Mouse (Mus musculus): Measurements from ENCODE around the gene Hcar2. TPM values are rescaled to one million over a fixed set of nuclear protein-coding genes. Genes with fewer than 3 reads are reported as not detected.

The Hcar2 gene
- polyA plus RNA-seq, 1 experiment from 2014 or later = not detected

GRCm38 (mm10) chr5:123816891-123817290 is 48.4 kb downstream of the Hcar2 start:
- no peak for DNase-seq (ENCODE audit: low spot score)
- Histone ChIP-seq H3K4me1 (no peaks in the 10 kb centered on the region), H3K27ac (replicated peaks) (no peak overlapping the region), H3K4me3 (no peak overlapping the region), H3K36me3 (peaks cover 100% of the 10 kb centered on the region), H3K27me3 (ENCODE audit: low read depth, poor library complexity, severe bottlenecking) (no peaks in the 10 kb centered on the region), H3K9me3 (replicated peaks) (no peaks in the 10 kb centered on the region)
- 91% methylated on average over 7 of the region's 7 CpGs for WGBS

Other genes starting within 250 kb of the Hcar2 start
- 51.3 and 55.8 TPM in 2 replicates for gene Clip1, start 180.9 kb downstream of the Hcar2 start, polyA plus RNA-seq (2016; fragmentation: Nextera tagmentation; extraction: Ambion mirVana)
- 90.1 and 94.5 TPM in 2 replicates for gene Zcchc8, start 144.4 kb downstream of the Hcar2 start, polyA plus RNA-seq (2016; fragmentation: Nextera tagmentation; extraction: Ambion mirVana)
- 126 and 151 TPM in 2 replicates for gene Rsrc2, start 116.1 kb downstream of the Hcar2 start, polyA plus RNA-seq (2016; fragmentation: Nextera tagmentation; extraction: Ambion mirVana)
- gene Kntc1, start 115.8 kb downstream of the Hcar2 start, polyA plus RNA-seq (2016; fragmentation: Nextera tagmentation; extraction: Ambion mirVana) = 45.5 and 47.7 TPM in 2 replicates
- gene Hcar1, start 14.5 kb upstream of the Hcar2 start, polyA plus RNA-seq (2016; fragmentation: Nextera tagmentation; extraction: Ambion mirVana) = not detected in 2 replicates
- gene Denr, start 41.7 kb upstream of the Hcar2 start, polyA plus RNA-seq (2016; fragmentation: Nextera tagmentation; extraction: Ambion mirVana) = 159 and 186 TPM in 2 replicates
- gene Gm43518, start 61.9 kb upstream of the Hcar2 start, polyA plus RNA-seq (2016; fragmentation: Nextera tagmentation; extraction: Ambion mirVana) = 1.9 and 3.4 TPM in 2 replicates
- 4.7 and 5.7 TPM in 2 replicates for gene Ccdc62, start 65.2 kb upstream of the Hcar2 start, polyA plus RNA-seq (2016; fragmentation: Nextera tagmentation; extraction: Ambion mirVana)
- 6.6 and 9.2 TPM in 2 replicates for gene Hip1r, start 108.1 kb upstream of the Hcar2 start, polyA plus RNA-seq (2016; fragmentation: Nextera tagmentation; extraction: Ambion mirVana)
- gene Vps37b, start 166.8 kb upstream of the Hcar2 start, polyA plus RNA-seq (2016; fragmentation: Nextera tagmentation; extraction: Ambion mirVana) = 58.1 and 69.2 TPM in 2 replicates
- gene Abcb9, start 230.3 kb upstream of the Hcar2 start, polyA plus RNA-seq (2016; fragmentation: Nextera tagmentation; extraction: Ambion mirVana) = 0.54 and 1.1 TPM in 2 replicates
- 18.1 TPM in 2 replicates for gene Ogfod2, start 246.8 kb upstream of the Hcar2 start, polyA plus RNA-seq (2016; fragmentation: Nextera tagmentation; extraction: Ambion mirVana)